Comparison of ENCODE assay signal across 8 mouse cellular contexts in the genomic region with DNA sequence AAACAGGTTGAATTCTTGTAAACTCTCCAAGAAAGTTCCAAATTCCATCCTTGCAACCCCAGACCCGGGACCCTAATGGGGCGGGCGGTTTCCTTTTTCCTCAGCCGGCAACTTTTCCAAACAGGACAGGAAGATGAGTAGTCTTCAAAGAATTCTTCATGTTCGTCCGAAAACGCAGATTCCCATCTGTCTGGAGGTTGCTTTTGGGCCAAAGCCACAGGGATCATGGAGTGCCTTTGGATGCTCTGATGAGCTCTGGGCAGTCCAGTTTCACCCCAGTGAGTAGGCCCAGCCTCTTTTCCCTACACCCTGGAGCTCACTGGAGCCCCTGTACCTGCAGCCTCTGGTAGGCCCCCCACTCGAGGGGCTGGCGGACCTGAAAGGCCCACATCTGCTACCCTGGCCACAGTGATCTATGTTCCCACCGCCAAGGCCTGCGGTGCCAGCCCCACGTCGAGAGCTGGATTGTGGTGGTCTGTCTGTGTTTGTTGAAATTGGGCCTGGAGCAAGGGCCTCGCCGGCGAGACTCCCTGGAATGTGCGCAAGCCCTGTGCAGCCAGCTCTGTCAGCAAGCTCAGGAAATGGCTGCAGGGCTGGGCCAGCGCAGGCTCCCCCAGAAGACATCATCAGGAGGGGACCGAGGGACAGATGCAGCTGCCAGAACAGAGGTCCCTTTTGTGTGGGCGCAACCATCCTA.
DNase-seq lines count a peak whose midpoint lies in the region; ATAC-seq and TF ChIP-seq lines count a peak whose summit lies in the region.
"Had no signal": no experiment of that assay in that cellular context is flagged by ENCODE, and none has a peak within 500 bp of the region (broad histone marks: within the 10 kb centered on the region; RNA-seq: fewer than 3 reads in every experiment).

No protein-coding gene starts in this region.

- intact Hi-C loops in heart, postnatal 10 days (cut with DNase I), result no loop called here

- H3K4me2 ChIP-seq in lung, embryonic 14.5 days, result no peak overlapping the region

- H3K27me3 ChIP-seq in lung, embryonic 14.5 days (ENCODE audit: insufficient read depth, low read length), result no peaks in the 10 kb centered on the region
- H3K27me3 ChIP-seq in embryonic facial prominence, embryonic 10.5 days (replicated peaks; ENCODE audit: low read depth, poor library complexity, severe bottlenecking), result peaks cover 44% of the 10 kb centered on the region

- H3K9ac ChIP-seq in lung, embryonic 14.5 days, result no peak overlapping the region

- 0 out of 2 replicates have a peak, but pooled peaks have one; percentile 7 for ATAC-seq in lung, embryonic 14.5 days (ENCODE audit: insufficient read depth)

- no peaks in the 10 kb centered on the region for H3K9me3 ChIP-seq in lung, embryonic 14.5 days (ENCODE audit: low read depth, low read length)
- no peaks in the 10 kb centered on the region for H3K9me3 ChIP-seq in embryonic facial prominence, embryonic 10.5 days

- H3K4me3 ChIP-seq in lung, embryonic 14.5 days (ENCODE audit: low read depth, low read length), result no peak overlapping the region
- H3K4me3 ChIP-seq in embryonic facial prominence, embryonic 10.5 days, result no peak overlapping the region

- peak; percentile 31 for DNase-seq in lung, embryonic 14.5 days
- no peak for DNase-seq in lung, postnatal 14 days
- peak; percentile 66 for DNase-seq in embryonic facial prominence, embryonic 10.5 days (ENCODE audit: low spot score)
- peak; percentile 43 to 51 for DNase-seq in heart, postnatal 10 days
- DNase-seq in neural tube, embryonic 10.5 days (ENCODE audit: extremely low spot score, low spot score), result peak; percentile 30
- no peak for DNase-seq in adrenal gland, adult 2 months
- no peak for DNase-seq in right cerebral cortex, postnatal 10 days (ENCODE audit: low spot score in 2 of 2)
- DNase-seq: cerebellum, postnatal 36 days had no signal

- H3K4me1 ChIP-seq in lung, embryonic 14.5 days (ENCODE audit: insufficient read depth), result 0 out of 2 replicates have a peak, but pooled peaks cover 4% of the 10 kb centered on the region
- H3K4me1 ChIP-seq in embryonic facial prominence, embryonic 10.5 days, result peaks cover 68% of the 10 kb centered on the region

- peak overlapping the region; percentile 25; the same call in 1 of the 2 replicates for H3K27ac ChIP-seq in lung, embryonic 14.5 days (ENCODE audit: low read depth)
- peak overlapping the region; percentile 84 for H3K27ac ChIP-seq in embryonic facial prominence, embryonic 10.5 days (replicated peaks)

- WGBS in lung, embryonic 14.5 days, result 48% methylated on average over 20 of the region's 20 CpGs
- WGBS in embryonic facial prominence, embryonic 10.5 days, result 53% methylated on average over 20 of the region's 20 CpGs

- TF ChIP-seq CTCF in lung, embryonic 14.5 days (IDR thresholded peaks at IDR 0.05; ENCODE audit: low read depth), result no peak

- H3K36me3 ChIP-seq in lung, embryonic 14.5 days (ENCODE audit: insufficient read depth), result no peaks in the 10 kb centered on the region
- no peaks in the 10 kb centered on the region for H3K36me3 ChIP-seq in embryonic facial prominence, embryonic 10.5 days (replicated peaks)

Comparison
In these comparisons a context has a peak if more than half of its experiments do, and no peak if none do; other contexts are left out.
1. DNase-seq: peak in lung, embryonic 14.5 days (single experiment), embryonic facial prominence, embryonic 10.5 days (single experiment), heart, postnatal 10 days (2 of 2) and neural tube, embryonic 10.5 days (single experiment); none in lung, postnatal 14 days (single experiment), adrenal gland, adult 2 months (single experiment) and right cerebral cortex, postnatal 10 days (0 of 2).